Mouse (Mus musculus) lung, embryonic 16.5 days (tissue): ENCODE data around the gene Rab19. TPM values are rescaled to one million over a fixed set of nuclear protein-coding genes. Genes with fewer than 3 reads are reported as not detected.
"Not testable (repeated sequence)": the region's sequence is repeated elsewhere in the genome, so short reads cannot be mapped to it uniquely, and the experiment has no call there.

ENCODE experiments used
- ATAC-seq: fragments of 200-750 bp; cut with Nextera tagmentation; 2 replicates; pipeline ENCODE4 v1.8.0; 2017; ENCODE audit warnings: low read depth, mild to moderate bottlenecking, moderate library complexity
- H3K27ac ChIP-seq: fragments of 300-500 bp; sonication (generic); 2 replicates; pipeline ENCODE4 v1.5.1; 2014; ENCODE audit warnings: mild to moderate bottlenecking, control low read depth, low read length
- H3K27me3 ChIP-seq: fragments of 300-500 bp; sonication (generic); 2 replicates; pipeline ENCODE4 v1.6.1; 2014; ENCODE audit warnings: low read depth, low read length, mixed read lengths; ENCODE audit not compliant: control insufficient read depth, insufficient read depth
- H3K36me3 ChIP-seq: fragments of 300-500 bp; sonication (generic); 2 replicates; pipeline ENCODE4 v1.6.1; 2014; ENCODE audit warnings: low read length; ENCODE audit not compliant: control insufficient read depth, insufficient read depth
- H3K4me1 ChIP-seq: fragments of 300-500 bp; sonication (generic); replicated peaks from 2 replicates; pipeline ENCODE4 v1.6.1; 2014; ENCODE audit warnings: low read length, mixed read lengths; ENCODE audit not compliant: control insufficient read depth, insufficient read depth
- H3K4me2 ChIP-seq: fragments of 300-500 bp; sonication (generic); 2 replicates; pipeline ENCODE4 v1.6.1; 2014; ENCODE audit warnings: low read depth, low read length, control low read depth
- H3K4me3 ChIP-seq: fragments of 300-500 bp; sonication (generic); 2 replicates; pipeline ENCODE4 v1.5.1; 2014; ENCODE audit warnings: mild to moderate bottlenecking, low read length, control low read depth
- H3K9ac ChIP-seq: fragments of 300-500 bp; sonication (generic); 2 replicates; pipeline ENCODE4 v1.6.1; 2014; ENCODE audit warnings: low read length, control low read depth
- H3K9me3 ChIP-seq: fragments of 300-500 bp; sonication (generic); 2 replicates; pipeline ENCODE4 v1.6.1; 2016; ENCODE audit warnings: low read length; ENCODE audit not compliant: control insufficient read depth
- WGBS: fragments of 180-500 bp; shearing (Covaris S2); extraction: QIAGEN DNeasy Blood & Tissue Kit; methylation state at CpG from one replicate; pipeline ENCODE4 v1.1.7; 2014; 5-methylcytosine and 5-hydroxymethylcytosine counted together
- polyA plus RNA-seq: library from polyadenylated mRNA; unstranded; fragments of >200 nt; fragmentation: Nextera tagmentation; extraction: Ambion mirVana; gene quantifications from 2 replicates; pipeline ENCODE4 v1.2.1, GENCODE M21; 2015

Gene Rab19
- polyA plus RNA-seq, 1 experiment from 2014 or later, result 5.6 TPM

DNA sequence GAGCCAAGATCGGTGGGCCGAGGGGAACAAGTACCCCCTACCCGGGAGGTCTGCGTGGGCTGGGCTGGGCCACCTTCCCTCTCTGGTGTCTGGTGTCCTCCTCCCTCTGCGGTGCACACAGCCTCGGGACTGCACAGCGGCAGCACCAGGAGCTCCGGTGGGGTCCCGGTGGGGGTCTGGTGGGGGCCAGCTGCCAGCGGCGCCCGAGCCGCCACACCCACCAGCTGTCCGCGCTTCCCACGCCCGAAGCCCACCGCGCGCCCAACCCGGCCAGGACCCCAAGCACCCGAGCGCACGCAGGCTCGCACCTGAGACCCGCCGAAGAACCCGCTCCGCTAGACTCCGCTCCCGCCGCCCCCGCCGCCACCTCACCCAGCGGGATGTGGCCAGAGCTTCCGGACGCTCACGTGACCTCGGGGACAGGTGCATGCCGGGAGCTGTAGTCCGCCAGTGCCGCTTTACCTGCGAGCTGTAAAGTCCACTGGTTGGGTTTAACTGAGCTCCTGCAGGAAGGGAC, 3.6 kb upstream of the Rab19 start, which contains the start of gene Slc37a3:
TSS of gene Slc37a3 (minus strand) at position 365 of the 517 bp plus-strand sequence.
- H3K36me3 ChIP-seq, result 0 out of 2 replicates have a peak, but pooled peaks cover 4% of the 10 kb centered on the region
- H3K4me3 ChIP-seq, result peak within 1 kb of the TSS; percentile 90
- H3K4me1 ChIP-seq, result peaks cover 16% of the 10 kb centered on the region
- under 1% methylated on average over 43 of the region's 43 CpGs for WGBS
- 0 out of 2 replicates have a peak within 1 kb of the TSS, but pooled peaks have one; percentile 16 for H3K27ac ChIP-seq
- H3K9ac ChIP-seq, result peak within 1 kb of the TSS; percentile 92
- peak within 1 kb of the TSS; percentile 61 for H3K4me2 ChIP-seq
- H3K9me3 ChIP-seq, result no peaks in the 10 kb centered on the region
- peak; percentile 92 for ATAC-seq
- H3K27me3 ChIP-seq, result no peaks in the 10 kb centered on the region

DNA sequence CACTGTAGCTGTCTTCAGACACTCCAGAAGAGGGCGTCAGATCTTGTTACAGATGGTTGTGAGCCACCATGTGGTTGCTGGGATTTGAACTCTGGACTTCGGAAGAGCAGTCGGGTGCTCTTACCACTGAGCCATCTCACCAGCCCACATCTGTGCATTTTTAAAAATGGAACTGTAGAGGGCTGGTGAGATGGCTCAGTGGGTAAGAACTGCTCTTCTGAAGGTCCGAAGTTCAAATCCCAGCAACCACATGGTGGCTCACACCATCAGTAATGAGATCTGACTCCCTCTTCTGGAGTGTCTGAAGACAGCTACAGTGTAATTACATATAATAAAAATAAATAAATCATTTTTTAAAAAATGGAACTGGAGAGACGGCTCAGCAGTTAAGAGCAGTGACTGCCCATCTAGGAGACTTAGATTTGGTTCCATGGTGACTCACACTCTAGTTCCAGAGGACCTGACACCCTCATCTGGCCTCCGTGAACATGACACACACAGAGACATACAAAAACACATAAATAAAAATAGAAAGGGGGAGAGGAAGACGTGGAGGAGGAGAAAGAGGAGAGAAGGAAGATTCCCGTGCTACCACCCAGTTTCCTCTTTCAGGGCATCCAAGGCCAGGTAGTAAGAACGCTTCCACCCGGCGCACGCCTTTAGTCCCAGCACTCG, 2.7 kb upstream of the Rab19 start:
- not testable (repeated sequence) for H3K27ac ChIP-seq, H3K36me3 ChIP-seq, H3K9ac ChIP-seq, ATAC-seq, H3K27me3 ChIP-seq, H3K4me2 ChIP-seq, H3K9me3 ChIP-seq, H3K4me3 ChIP-seq
- peaks cover 14% of the 10 kb centered on the region for H3K4me1 ChIP-seq
- 71% methylated on average over 13 of the region's 13 CpGs for WGBS

DNA sequence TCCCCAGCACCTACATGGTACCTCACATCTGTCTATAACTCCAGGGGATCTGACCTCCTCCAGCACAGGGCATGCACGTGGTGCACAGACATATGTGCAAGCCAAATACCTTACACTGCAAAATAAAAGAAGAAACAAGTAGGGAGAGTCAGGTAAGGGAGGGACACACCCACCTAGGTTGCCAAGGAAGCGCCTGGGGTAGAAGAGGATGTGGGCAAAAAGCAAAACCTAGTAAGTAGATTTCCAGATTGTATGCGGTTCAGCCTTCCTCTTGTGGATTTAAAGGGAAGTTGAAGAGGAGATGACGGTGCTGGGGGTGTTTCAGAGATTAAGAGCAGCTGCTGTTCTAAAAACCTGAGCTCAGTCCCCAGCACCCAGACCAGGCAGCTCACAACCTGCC, 1.8 kb upstream of the Rab19 start:
- WGBS, result 46% methylated on average over 4 of the region's 4 CpGs
- no peak for ATAC-seq
- H3K9me3 ChIP-seq, result no peaks in the 10 kb centered on the region

DNA sequence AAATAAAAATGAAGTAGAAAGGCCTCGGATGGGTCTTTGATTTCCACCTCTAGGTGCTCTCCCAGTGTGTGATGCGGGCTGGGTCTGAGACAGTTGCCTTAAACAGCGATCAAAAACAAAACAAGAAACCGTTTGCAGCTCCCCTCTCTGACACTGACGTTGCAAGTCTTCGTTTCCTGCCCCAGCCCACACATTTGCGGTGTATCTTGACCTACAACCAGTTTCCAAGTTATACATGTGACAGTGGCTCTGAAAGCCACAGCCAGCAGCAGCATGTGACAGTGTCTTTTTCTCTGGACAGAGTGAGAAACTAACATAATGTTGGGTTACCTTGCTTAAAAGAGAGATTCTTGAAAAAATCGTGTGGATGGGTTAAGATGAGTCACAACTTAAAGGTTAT, 1.2 kb upstream of the Rab19 start:
- ATAC-seq, result no peak
- Histone ChIP-seq H3K9ac (no peak overlapping the region), H3K4me3 (no peak overlapping the region), H3K4me2 (no peak overlapping the region), H3K27ac (no peak overlapping the region), H3K9me3 (no peaks in the 10 kb centered on the region), H3K4me1 (peaks cover 11% of the 10 kb centered on the region), H3K36me3 (no peaks in the 10 kb centered on the region), H3K27me3 (no peaks in the 10 kb centered on the region)
- 73% methylated on average over 8 of the region's 8 CpGs for WGBS

More for the DNA sequence above, 1.8 kb upstream of the Rab19 start:
- H3K9ac ChIP-seq, result no peak overlapping the region
- no peak overlapping the region for H3K4me3 ChIP-seq
- H3K4me1 ChIP-seq, result peaks cover 11% of the 10 kb centered on the region
- H3K27ac ChIP-seq, result no peak overlapping the region
- H3K27me3 ChIP-seq, result no peaks in the 10 kb centered on the region
- no peak overlapping the region for H3K4me2 ChIP-seq
- 0 out of 2 replicates have a peak, but pooled peaks cover 2% of the 10 kb centered on the region for H3K36me3 ChIP-seq

DNA sequence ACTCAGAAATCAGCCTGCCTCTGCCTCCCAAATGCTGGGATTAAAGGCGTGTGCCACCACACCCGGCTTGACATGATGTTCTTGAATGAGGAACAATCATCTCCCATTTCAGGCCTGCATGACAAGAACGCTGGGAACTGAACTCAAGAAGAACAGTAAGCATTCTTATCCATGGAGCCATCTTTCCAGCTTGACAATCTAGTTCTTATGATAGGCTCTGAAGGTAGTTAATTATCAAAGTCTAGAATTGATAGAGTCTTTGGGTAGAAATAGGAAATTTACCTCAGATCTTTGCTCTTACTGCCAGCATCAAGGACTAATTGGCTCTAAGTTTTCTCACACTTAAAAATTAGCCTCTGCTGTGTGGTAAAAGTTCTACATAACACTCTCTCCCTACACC, 699 bp upstream of the Rab19 start:
- Histone ChIP-seq H3K9me3 (no peaks in the 10 kb centered on the region), H3K36me3 (no peaks in the 10 kb centered on the region), H3K27ac (no peak overlapping the region), H3K4me2 (no peak overlapping the region), H3K9ac (no peak overlapping the region), H3K4me3 (no peak overlapping the region), H3K27me3 (no peaks in the 10 kb centered on the region), H3K4me1 (peaks cover 11% of the 10 kb centered on the region)
- ATAC-seq, result no peak
- WGBS, result 84% methylated on average over 3 of the region's 3 CpGs

DNA sequence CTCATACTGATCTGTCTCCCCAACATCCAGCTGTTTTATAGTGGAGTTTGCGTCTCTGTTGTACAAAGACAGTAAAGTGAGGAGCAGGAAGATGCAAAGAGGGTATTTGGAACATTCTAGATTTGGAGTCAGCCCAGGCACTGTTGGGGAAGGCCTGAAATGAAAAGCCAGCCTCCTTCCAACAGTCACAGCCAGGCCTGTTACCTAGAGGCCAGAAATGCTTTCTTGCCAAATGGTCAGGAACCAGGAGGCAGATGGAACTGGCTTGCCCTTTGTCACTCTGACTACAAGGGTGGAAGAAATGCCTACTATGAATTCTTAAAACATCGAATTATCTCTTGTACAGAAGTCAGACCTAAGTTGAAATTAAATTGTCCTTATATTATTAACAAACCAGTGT, 9.0 kb downstream of the Rab19 start:
- no peaks in the 10 kb centered on the region for H3K4me1 ChIP-seq
- H3K9ac ChIP-seq, result no peak overlapping the region
- H3K4me2 ChIP-seq, result no peak overlapping the region
- H3K4me3 ChIP-seq, result no peak overlapping the region
- H3K36me3 ChIP-seq, result no peaks in the 10 kb centered on the region
- H3K9me3 ChIP-seq, result no peaks in the 10 kb centered on the region
- no peak for ATAC-seq
- H3K27me3 ChIP-seq, result no peaks in the 10 kb centered on the region
- H3K27ac ChIP-seq, result no peak overlapping the region
- 82% methylated on average over 2 of the region's 2 CpGs for WGBS

DNA sequence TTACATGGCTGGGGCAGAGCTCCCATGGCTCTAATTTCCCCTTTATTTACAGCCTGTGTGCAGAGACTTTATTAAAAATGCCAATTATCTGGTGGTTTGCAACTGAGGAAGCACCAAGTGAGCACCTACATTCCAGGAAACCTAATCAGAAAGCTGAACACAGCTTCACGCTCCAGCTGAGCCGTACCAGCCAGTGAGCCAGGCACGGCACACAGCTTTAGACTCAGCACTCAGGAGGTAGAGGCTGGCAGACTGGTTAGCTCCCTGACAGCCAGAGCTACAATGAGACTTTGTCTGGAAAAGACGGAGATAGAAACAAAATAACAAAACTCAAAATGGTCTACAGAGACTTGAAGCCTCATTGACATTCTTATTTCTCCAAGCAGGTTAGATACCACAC, 14.5 kb downstream of the Rab19 start:
- ATAC-seq, result no peak
- no peaks in the 10 kb centered on the region for H3K9me3 ChIP-seq
- no peak overlapping the region for H3K9ac ChIP-seq
- WGBS, result 90% methylated on average over 4 of the region's 4 CpGs
- no peaks in the 10 kb centered on the region for H3K4me1 ChIP-seq
- no peak overlapping the region for H3K4me2 ChIP-seq
- no peaks in the 10 kb centered on the region for H3K27me3 ChIP-seq
- peaks cover 2% of the 10 kb centered on the region; the same call in 1 of the 2 replicates for H3K36me3 ChIP-seq
- H3K27ac ChIP-seq, result no peak overlapping the region
- no peak overlapping the region for H3K4me3 ChIP-seq

DNA sequence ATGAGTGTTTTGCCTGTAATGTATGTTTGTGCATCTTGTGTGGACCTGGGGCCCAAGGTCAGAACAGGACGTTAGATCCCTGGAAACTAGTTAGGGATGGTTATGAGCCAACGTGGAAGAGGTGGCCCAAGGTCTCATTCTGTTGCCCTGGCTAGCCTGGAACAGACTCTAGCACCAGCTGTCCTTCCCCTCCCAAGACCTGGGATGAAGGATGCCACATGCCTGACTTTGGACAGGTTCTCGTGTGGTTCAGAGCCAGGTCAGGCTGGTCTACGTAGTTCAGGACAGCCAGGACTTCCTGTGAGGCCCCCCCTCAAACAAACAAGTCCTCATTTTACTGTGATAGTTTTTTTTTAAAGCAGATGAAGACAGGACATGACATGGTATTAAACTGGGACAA, 14.9 kb downstream of the Rab19 start:
- Histone ChIP-seq H3K9me3 (no peaks in the 10 kb centered on the region), H3K9ac (no peak overlapping the region), H3K36me3 (peaks cover 2% of the 10 kb centered on the region; the same call in 1 of the 2 replicates), H3K4me1 (no peaks in the 10 kb centered on the region), H3K4me3 (no peak overlapping the region), H3K27ac (no peak overlapping the region), H3K27me3 (no peaks in the 10 kb centered on the region), H3K4me2 (no peak overlapping the region)
- 58% methylated on average over 4 of the region's 4 CpGs for WGBS
- no peak for ATAC-seq

DNA sequence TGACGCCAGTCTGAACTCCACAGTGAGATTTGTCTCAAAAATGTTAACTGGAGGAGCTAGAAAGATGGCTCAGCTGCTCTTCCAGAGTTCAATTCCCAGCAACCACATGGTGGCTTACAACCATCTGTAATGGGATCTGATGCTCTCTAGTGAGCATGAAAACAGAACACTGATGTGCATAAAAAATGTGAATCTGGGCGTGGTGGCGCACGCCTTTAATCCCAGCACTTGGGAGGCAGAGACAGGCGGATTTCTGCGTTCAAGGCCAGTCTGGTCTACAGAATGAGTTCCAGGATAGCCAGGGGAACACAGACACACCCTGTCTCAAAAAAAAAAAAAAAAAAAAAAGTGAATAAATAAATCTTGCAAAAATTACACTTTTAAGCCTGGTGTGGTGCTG, 16.1 kb downstream of the Rab19 start:
- Histone ChIP-seq H3K36me3 (peaks cover 2% of the 10 kb centered on the region; the same call in 1 of the 2 replicates), H3K27me3 (no peaks in the 10 kb centered on the region), H3K9me3 (no peaks in the 10 kb centered on the region), H3K4me2 (no peak overlapping the region), H3K27ac (no peak overlapping the region), H3K4me3 (no peak overlapping the region), H3K4me1 (no peaks in the 10 kb centered on the region), H3K9ac (no peak overlapping the region)
- ATAC-seq, result no peak
- 94% methylated on average over 6 of the region's 6 CpGs for WGBS
